Mouse (Mus musculus): Measurements from ENCODE around the gene Olfr1358.

Olfr1358 gene

GRCm38 (mm10) chr10:78525511-78525910, 8.3 kb downstream of the Olfr1358 start:
- Histone ChIP-seq H3K27me3 (ENCODE audit: insufficient read depth, low read length) (no peaks in the 10 kb centered on the region), H3K4me3 (replicated peaks; ENCODE audit: low read length) (no peak overlapping the region), H3K9me3 (ENCODE audit: low read length) (no peaks in the 10 kb centered on the region), H3K4me1 (replicated peaks; ENCODE audit: low read depth, low read length) (no peaks in the 10 kb centered on the region), H3K36me3 (ENCODE audit: insufficient read depth, low read length) (no peaks in the 10 kb centered on the region)
- TF ChIP-seq POU5F1 (IDR thresholded peaks at IDR 0.05; ENCODE audit: borderline replicate concordance, low read length) (no peak), CTCF (conservative IDR thresholded peaks at IDR 0.05; ENCODE audit: low read length) (no peak), NANOG (IDR thresholded peaks at IDR 0.05; ENCODE audit: borderline replicate concordance, low read length) (no peak)

GRCm38 (mm10) chr10:78540943-78541342, 23.7 kb downstream of the Olfr1358 start:
- H3K4me3 ChIP-seq (replicated peaks; ENCODE audit: low read length): no peak overlapping the region

GRCm38 (mm10) chr10:78565070-78565469, 47.8 kb downstream of the Olfr1358 start:
- Histone ChIP-seq H3K4me3 (replicated peaks; ENCODE audit: low read length) (no peak overlapping the region), H3K36me3 (ENCODE audit: insufficient read depth, low read length) (no peaks in the 10 kb centered on the region), H3K9me3 (ENCODE audit: low read length) (no peaks in the 10 kb centered on the region), H3K4me1 (replicated peaks; ENCODE audit: low read depth, low read length) (no peaks in the 10 kb centered on the region), H3K27me3 (ENCODE audit: insufficient read depth, low read length) (0 out of 2 replicates have a peak, but pooled peaks cover 2% of the 10 kb centered on the region)
- TF ChIP-seq CTCF (conservative IDR thresholded peaks at IDR 0.05; ENCODE audit: low read length): no peak

More at GRCm38 (mm10) chr10:78540943-78541342, 23.7 kb downstream of the Olfr1358 start:
- no peaks in the 10 kb centered on the region for H3K4me1 ChIP-seq (replicated peaks; ENCODE audit: low read depth, low read length)
- H3K9me3 ChIP-seq (ENCODE audit: low read length): no peaks in the 10 kb centered on the region; the same call in 1 of the 2 replicates
- TF ChIP-seq NANOG (IDR thresholded peaks at IDR 0.05; ENCODE audit: borderline replicate concordance, low read length) (no peak), POU5F1 (IDR thresholded peaks at IDR 0.05; ENCODE audit: borderline replicate concordance, low read length) (no peak), CTCF (conservative IDR thresholded peaks at IDR 0.05; ENCODE audit: low read length) (no peak)
- no peaks in the 10 kb centered on the region for H3K36me3 ChIP-seq (ENCODE audit: insufficient read depth, low read length)
- H3K27me3 ChIP-seq (ENCODE audit: insufficient read depth, low read length): no peaks in the 10 kb centered on the region

- H3K36me3 ChIP-seq (ENCODE audit: insufficient read depth, low read length): no peaks in the 10 kb centered on the region
- H3K27me3 ChIP-seq (ENCODE audit: insufficient read depth, low read length): peaks cover 6% of the 10 kb centered on the region; the same call in 1 of the 2 replicates
- TF ChIP-seq NANOG (IDR thresholded peaks at IDR 0.05; ENCODE audit: borderline replicate concordance, low read length): no peak
- no peaks in the 10 kb centered on the region for H3K9me3 ChIP-seq (ENCODE audit: low read length)
- H3K4me3 ChIP-seq (replicated peaks; ENCODE audit: low read length): no peak overlapping the region
- peaks cover 10% of the 10 kb centered on the region for H3K4me1 ChIP-seq (replicated peaks; ENCODE audit: low read depth, low read length)
Measured at GRCm38 (mm10) chr10:78569191-78569590, 52.0 kb downstream of the Olfr1358 start.

- Histone ChIP-seq H3K27me3 (ENCODE audit: insufficient read depth, low read length) (peaks cover 6% of the 10 kb centered on the region; the same call in 1 of the 2 replicates), H3K4me1 (replicated peaks; ENCODE audit: low read depth, low read length) (peaks cover 10% of the 10 kb centered on the region), H3K9me3 (ENCODE audit: low read length) (no peaks in the 10 kb centered on the region), H3K36me3 (ENCODE audit: insufficient read depth, low read length) (no peaks in the 10 kb centered on the region), H3K4me3 (replicated peaks; ENCODE audit: low read length) (no peak overlapping the region)
- TF ChIP-seq POU5F1 (IDR thresholded peaks at IDR 0.05; ENCODE audit: borderline replicate concordance, low read length) (no peak), CTCF (conservative IDR thresholded peaks at IDR 0.05; ENCODE audit: low read length) (no peak), NANOG (IDR thresholded peaks at IDR 0.05; ENCODE audit: borderline replicate concordance, low read length) (no peak)
Measured at GRCm38 (mm10) chr10:78569686-78570085, 52.5 kb downstream of the Olfr1358 start.
